Mouse (Mus musculus): ENCODE data around the gene Lfng.
A peak's percentile ranks its signal among the peaks of the same experiment; 100 is the strongest.

Gene Lfng

DNA sequence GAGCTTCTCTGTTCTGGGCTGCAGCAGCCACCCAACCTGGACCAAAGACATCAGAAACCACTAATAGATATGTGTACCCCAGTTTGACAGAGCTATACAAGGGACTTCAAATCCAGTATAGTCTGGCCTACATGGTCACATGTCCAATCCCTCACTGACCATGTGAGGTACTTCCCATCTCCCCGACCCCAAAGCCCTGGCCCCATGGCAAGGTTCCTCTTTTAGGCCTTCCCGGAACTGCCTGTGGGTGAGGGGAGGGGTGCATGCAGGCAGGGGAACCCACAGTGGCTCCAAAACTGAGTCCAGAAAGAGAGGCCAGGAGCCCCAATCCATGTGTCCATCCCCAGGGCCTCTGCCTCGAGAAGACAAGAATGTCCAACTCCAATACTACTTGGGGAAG lies 35.0 kb downstream of the Lfng start:
- peak; percentile 54 for DNase-seq

DNA sequence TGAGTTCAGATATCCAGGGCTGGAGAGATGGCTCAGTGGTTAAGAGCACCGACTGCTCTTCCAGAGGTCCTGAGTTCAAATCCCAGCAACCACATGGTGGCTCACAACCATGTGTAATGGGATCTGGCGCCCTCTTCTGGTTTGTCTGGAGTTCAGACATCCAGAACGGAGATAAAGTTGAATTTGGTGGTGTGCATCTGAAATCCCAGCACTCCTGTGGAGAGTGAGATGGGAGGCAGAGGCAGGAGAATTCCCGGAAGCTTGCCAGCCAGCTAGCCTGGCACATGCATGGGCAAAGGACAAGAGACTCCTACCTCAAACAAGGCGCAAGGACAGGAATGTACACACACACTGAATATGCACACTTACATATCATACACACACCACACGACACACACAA lies 37.1 kb downstream of the Lfng start:
- peak; percentile 54 for DNase-seq

DNA sequence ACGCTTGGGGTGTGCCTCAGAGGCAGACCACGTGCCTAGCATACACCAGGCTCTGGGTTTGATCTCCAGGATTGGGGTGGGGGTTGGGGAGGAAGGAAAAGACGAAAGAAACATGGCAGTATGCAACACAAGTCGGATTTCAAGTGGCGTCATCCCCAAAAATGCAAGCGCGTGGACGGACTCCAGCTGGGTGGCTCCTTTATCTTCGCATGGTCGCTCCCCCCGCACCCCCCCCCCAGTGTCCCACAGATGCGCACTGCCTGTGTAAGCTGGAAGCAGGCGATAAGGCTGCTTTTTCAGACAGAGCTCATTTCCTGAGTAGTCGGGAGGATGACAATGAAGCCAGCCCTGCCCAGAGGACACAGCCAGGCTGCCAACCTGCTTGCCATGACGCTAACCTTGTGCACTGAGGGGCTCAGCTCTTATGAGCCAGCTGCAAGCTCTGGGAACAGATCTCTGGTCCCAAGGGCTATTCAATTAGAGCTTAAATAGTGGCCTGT lies 37.6 kb downstream of the Lfng start:
- peak; percentile 85 for DNase-seq

DNA sequence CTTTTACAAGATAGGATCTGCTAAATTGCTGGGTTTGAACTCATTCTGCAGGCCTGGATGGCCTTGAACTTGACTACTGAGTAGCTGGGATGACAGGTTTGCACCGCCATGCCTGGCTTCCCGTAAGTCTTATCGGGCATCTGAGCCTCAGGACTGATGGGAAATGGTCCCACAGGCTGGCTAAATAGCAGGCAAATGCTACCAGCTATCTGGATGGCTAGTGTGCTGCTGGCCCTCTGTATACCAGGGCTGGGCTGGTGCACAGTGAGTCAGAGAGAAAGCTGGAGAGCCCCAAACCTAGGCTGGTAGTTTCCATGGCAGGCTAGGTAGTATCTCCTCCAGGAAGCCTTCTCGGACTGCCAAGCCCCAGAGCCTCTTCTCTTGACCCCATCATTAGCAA lies 38.3 kb downstream of the Lfng start:
- DNase-seq, result no peak

DNA sequence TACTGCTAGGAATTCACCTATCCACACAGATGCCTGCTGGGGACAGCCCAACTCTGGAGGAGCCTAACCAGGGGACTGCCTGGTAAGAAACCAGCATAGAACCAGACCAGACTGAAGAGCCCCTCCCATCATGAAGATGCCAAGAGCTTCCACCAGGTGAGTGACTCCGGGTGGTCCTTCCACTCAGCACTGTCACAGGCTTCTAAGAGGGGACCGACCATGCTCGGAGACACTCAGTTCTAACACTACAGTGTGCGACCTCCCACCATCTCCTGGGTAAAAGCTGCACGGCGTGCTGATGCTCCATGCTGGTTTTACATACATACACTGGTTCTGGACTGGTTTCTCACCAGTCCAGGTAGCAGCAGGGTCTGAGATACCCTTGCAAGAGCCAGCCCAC lies 39.1 kb downstream of the Lfng start:
- DNase-seq, result no peak

DNA sequence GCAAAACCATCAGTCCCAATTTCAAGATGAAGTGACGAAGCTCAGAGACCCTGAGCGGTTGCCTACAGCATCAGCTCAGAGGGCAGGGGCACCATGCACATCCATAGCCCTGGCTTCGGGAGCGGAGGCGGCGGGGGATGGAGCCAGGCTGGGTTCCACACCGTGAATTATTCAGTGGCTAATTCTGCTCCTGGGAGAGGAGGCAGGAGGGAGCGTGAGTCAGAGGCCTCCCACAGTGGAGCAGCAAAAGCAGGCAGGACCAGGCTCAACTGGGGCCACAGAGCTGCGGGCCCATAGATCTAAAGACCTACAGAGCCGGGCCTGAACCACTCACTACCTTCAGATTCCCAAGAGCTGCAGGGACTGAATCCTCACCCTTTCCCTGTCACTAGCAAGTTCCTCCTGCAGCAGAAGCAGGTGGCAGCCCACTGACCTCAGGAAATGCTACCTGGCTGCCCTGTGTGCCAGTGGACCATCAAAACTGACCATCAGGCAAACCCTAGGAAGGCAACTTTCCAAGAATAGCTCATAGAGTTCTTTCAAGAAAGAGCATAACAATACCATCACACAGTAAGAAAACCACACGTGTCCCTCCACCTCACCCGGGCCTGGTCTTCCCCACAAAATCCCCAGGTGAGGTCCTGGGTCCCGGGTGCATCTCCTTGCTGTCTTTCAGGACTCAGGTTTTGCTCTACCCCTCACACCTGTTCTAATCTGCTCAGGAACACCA lies 40.1 kb downstream of the Lfng start:
- no peak for DNase-seq

DNA sequence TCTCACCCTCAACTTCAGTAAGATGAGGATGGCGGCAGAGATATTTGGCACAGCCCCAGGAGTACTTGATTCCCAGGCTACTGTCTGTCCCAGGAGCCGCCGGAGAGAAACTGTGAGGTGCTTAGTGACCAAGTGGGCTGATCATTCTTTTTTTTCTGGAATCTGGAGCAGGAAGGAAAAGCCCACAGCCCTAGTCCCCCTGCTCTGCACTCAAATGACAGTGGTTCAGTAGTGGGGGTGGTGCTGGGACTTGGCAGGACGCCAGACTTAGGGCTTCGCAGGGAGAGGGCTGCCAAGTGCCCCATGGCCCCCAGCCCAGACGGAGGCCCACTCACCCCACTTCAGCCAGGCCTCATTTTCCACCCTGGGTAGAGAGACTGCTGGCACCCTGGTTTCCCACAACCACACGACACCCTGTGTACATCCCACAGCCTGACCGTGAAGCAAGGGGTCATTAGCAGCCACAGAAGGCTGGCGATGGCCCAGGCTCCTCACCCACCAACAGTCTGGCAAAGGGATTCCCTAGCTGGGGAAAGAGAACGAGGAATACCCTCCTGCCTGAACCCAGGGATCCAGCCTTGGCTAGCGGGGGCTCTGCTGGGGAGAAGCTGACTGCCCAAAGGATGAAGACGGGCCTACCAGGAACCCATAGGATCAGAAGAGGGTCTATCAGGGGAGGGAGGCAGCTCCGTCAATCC lies 40.9 kb downstream of the Lfng start:
- peak; percentile 74 for DNase-seq

DNA sequence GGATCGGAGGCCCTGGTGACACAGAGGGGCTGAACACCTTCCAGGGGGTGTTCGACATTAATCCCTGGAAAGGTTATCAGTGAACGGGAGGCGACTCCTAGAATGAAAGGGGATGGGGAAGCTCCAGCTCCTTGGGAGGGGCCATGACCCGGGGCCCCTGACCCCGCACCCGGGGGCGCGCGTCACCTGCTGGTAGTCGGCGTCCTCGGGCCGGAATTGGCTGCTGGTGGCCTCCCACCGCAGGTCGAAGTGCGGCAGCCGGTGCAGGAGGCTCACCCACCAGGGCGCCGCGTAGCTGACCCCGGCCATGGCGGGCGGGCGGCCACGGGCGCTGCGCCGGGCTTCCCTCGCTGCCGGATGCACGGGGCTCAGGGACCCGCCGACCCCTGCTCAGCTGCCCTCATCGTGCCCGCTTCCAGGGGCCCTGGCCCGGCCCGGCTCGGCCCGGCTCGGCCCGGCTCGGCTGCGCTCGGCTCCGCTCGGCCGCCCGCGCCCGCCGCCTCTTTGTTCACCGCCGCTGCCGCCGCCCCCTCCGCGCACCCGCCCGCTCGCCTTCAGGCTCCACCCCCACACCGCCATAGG lies 41.5 kb downstream of the Lfng start, which contains the start of gene Ttyh3:
Ttyh3 (minus strand) TSS at position 513 of the 582 bp plus-strand sequence.
- no peak for DNase-seq

DNA sequence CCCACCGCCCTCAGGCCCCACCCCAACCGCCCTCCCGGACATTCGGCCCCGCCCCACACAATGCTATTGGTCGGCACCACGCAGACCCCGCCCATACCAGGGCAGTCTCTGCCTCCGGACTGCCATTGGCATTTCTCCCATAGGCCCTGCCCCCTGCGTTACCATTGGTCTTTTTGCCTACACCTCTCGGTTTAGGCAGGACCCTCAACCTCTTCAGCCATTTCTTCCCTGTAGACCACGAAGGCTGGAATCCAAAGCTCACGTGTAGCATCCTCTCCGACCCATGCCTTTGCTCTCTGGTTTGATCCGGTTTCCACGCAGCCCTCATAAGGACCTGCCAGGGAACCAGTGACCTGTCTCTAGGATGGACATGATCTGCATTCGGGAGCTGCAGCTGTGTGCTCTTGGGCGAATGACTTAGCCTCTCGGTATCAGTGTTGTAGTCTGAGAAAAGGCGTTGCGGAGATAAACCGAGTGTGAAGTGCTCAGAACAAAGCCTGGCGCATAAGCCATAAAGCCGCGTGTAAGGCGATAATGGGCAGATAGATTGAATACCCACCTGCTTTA lies 42.1 kb downstream of the Lfng start:
- peak; percentile 99 for DNase-seq

DNA sequence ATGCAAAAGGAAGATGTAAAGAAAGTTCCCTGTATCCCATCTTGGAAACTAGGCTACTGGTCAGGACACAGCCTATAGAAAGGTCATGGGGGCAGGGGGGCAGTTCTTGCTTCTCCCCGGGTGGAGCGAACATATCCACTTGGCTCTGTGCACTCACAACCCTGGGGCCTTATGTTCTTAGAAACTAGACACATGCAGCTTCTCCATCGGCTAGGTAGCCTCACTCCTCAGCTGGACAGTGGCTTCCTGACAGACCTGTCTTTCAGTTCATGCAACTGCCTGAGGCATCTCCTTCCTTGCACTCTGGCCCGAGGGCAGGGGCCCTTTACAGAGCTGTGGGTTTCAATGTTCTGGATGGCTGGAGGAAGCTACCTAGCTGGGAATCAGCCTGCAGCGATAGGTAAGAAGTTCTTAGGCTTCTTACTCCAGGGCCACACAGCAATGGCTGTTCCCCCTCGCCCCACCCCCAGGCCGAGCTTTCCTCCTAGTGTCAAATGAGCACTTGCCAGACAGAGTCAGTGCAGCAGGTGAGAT lies 42.8 kb downstream of the Lfng start:
- no peak for DNase-seq

DNA sequence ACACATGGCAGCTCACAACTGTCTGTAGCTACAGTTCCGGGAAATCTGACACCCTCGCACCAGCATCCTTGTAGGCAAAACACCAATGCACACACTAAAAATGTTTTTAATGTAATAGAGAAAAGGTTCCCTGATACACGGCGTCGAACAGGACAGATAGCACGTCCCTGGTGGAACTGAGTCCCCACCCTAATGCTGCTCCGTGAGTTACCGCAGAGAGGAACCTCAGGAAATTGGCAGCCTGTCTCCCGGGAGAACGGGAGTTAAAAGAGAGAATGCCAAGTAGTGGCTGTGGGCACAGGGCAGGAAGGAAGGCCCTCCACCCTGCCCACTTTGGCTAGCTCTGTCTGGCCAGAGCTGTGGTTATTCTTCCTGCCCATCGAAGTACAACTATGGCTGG lies 44.1 kb downstream of the Lfng start:
- DNase-seq, result peak; percentile 36

DNA sequence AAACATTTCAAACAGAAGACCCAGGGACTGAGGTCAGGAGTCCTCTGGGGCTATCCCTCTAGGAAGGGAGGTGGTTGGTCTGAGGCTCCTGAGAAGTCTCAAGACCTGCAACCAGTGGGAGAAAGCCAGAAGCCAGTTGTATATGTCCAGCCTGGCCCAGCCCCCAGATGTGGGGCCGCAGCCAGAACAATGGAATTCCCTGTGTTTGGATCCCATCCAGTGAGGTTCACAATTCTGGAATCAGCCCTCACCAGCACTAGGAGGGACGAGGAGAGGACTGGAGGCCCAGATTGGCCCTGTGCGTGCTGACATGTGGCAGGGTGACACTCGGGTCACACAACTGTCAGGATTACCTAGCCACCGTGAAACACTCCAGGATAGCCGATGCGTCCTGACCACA lies 45.5 kb downstream of the Lfng start:
- DNase-seq, result peak; percentile 74

DNA sequence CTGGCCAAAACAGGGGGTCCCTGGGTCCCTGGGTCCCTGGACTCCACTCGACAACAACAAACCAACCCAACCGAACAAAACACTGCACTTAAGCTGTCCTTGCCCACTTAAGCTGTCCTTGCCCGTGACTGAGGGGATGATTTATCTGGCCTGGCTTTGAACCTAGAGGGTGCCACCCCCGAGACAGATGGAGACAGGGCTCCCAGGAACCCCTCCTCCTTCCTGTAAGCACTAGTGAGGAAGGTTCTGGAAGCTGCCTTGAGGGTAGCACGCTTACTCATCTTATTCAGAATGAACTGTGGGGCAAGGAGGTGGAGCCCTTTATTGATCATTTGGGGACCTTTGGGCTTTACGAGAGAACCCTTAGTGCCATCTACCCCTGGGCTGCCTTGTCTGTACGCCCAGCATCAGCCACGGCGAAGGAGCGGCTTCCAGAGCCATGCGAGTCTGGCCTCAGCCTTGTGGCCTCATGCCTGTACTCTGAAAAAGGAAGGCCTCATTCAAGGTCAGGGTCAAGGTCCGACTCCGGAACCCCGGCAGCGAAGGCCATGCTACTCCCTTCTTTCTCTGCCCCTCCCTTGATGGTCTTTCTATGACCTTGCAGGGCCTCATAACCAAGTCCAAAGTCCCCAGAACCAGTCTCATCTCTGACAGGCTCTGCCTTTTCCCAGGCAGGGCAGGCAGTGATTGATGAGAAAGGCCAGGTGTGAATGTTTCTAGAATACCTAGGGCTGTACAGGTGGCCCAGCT lies 47.2 kb downstream of the Lfng start:
- no peak for DNase-seq

DNA sequence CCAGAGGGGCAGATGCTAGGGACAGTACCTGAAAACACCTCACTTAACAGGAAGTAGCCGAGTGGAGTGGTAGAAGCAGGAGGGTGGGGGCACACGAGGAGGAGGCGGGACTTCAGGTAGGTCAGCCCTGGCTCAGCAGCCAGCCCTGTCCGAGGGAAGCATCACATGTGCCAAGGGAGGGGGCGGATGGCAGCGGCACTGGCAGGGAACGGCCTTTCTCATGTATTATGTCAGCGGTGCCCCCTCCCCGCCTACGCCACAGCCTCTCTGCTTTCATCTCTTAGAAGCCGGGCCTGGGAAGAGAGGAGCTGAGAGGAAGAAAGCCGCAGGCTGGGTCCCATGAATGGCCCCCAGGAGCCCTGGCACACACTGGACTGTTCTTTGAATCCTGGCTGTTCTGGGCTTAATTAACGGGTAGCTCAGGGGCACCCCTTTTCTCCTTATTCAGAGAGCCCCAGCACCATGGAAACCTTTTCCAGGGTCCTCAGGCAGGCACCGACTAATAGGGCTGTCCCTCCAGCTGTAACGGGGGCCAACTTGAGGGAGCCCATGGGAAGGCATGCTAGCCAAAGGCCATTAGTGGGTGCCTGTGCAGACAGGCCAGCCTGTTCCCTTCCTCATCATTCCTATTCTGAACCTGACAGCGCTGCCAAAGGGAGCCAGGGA lies 52.6 kb downstream of the Lfng start:
- DNase-seq, result no peak

DNA sequence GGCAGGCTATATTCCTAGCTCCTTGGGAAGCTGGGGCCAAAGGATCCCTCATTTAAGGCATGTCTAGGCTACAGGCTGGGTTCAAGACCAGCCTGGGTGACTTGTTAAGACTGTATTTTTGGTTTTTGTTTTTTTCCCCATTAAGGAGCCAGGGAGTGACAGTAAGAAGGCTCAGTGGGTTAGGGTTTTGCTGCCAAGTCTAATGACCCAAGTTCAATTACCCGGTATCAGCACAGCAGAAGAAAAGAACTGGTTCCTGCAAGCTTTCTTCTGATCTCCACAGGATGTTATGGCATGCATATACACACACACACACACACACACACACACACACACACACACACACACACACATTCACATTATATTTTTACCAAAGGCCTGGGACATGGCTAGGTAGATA lies 53.3 kb downstream of the Lfng start:
- no peak for DNase-seq

DNA sequence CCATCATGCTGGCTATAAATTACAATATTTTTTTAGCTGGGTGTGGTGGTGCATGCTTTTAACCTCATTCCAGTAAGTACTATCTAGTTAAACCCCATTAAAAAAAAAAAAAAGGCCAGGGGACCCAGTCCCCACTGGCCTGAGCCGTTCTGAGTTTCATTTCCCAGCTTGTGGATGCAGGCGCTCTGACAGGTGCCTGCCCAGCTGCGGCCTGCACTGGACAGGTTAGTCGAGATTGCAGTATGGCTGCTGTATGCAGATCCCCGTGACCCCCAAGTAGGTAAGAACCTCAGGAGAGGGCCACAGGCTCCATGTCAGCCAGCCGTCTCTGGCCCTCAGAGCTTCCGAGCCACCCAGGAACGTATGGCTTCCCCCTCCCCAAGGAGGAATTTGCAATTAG lies 54.3 kb downstream of the Lfng start:
- no peak for DNase-seq

DNA sequence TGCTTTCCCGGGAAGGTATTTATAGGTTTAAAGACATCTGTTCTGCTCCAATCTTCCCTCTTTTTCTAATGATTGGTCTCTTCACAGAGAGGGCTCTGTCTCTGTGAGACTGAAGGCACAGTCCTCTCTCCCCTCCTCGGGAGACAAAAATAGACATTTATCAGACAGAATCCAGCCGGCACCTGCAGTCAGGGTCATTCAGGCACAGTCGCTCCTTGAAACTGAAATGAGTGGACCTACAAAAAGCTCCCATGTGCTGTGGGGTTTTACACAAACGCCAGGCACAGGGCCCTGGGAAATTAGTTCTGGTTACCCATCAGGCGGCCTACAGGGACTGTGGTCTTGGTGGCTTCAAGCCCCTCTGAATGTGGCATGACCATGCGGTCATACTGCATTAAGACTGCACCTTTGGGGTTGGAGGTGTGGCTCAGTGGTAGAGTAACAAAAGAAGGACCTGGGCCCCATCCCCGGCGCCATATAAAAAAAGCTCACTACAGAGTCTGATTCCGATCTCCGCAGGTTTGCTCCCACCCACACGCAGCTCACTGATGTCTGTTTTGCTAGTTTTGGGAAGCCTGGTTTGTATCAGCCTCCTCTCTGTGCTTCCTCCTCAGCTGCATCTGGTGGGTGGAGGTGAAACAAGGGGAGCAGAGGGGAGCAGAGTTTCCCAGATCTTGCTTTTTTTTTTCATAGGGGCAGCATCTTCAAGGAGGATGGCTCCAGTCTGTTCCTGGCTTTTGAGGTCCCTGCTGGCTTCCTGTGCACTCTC lies 54.9 kb downstream of the Lfng start:
- DNase-seq, result no peak

DNA sequence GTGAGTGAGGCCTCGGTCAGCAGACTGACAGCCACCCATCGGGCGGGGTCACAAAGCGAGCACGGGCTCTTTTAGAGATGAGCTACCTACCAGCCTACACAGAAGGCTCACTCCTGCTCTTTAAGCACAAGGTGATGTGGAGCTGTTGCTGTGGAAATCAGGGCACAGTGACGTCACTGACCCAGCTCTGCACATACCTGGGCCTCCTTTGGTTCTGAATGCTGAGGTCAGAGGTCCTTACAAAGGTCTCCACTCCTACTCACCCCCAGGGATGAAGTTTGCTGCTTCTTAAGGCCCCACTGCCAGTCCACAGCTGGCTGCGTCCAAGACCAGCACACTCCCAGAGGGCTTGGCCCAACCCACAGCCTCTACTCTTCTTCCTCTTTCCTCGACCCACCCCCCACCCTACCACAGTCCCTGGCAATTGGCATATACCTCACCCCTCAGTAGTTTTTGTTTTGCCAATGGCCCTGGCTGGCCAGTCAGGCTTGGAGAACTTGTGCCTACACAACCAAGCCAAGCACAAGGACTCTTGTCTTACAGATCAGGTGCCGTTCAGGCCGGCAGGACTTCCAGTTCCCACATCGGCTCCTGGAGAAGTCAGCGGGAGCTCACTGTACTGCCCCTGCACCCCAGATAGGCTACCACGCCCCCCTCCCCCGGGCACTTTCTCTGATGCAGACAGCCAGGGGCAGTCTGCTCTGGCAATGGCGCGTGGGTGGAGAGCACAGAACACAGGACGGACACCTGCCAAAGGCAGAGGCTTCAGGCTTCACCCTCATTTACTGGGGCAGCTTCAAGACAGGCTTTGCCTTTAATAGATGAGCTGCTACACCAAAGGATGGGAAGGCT lies 55.8 kb downstream of the Lfng start:
- no peak for DNase-seq

DNA sequence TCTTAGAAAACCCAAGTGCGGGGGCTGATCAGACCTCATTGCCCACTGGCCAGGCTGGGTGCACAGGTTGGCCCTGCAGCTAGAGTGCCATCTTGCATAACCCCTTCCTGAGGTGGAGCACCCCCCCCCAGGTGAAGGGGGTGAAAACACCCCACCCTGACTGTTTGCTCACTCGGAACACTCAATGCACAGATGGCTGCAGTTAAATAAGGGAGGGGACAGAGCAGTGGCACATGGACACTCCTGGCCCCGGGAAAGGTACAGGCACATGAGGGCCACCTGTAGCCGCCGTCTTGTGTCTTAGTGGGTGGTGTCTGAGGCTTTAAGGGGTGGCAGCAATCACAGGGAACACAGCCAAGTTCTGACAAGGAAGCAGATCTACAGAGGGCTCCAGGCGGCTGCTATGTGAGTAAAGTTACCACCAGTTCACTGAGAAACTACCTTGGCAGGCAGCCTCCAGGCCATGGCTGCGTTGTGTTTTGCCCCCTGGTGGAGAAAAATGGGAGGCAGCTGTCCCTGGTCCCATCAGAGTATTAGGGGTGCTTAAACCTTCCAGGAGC lies 56.6 kb downstream of the Lfng start:
- peak; percentile 89 for DNase-seq
